Mouse (Mus musculus) stomach, postnatal 0 days (tissue): ENCODE measurements around the gene Sumo3.

ENCODE experiments used
- CTCF ChIP-seq: IDR thresholded peaks from 2 replicates; pipeline ENCODE4 v1.5.1; 2016; ENCODE audit warnings: antibody characterized with exemption, low read depth, mild to moderate bottlenecking, moderate library complexity
- EP300 ChIP-seq: optimal IDR thresholded peaks from 2 replicates; pipeline ENCODE3; 2016; ENCODE audit warnings: antibody characterized with exemption

- TF ChIP-seq CTCF (no peak), EP300 (no peak)
These were observed 14.4 kb upstream of the Sumo3 start for GRCm38 (mm10) chr10:77591546-77591945.
